Mouse (Mus musculus): Measurements from ENCODE around the gene Smarca5. TPM values are rescaled to one million over a fixed set of nuclear protein-coding genes. Genes with fewer than 3 reads are reported as not detected.
A peak's percentile ranks its signal among the peaks of the same experiment; 100 is the strongest.

Gene Smarca5
- polyA plus RNA-seq, 1 experiment from 2014 or later, result 31.4 TPM

GRCm38 (mm10) chr8:80710670-80711400 lies 28.5 kb downstream of the Smarca5 start:
- H3K27ac ChIP-seq (ENCODE audit: low read length), result no peak overlapping the region
- H3K4me3 ChIP-seq (ENCODE audit: low read depth, low read length), result no peak overlapping the region
- no peaks in the 10 kb centered on the region for H3K4me1 ChIP-seq (ENCODE audit: control insufficient read depth, low read depth, low read length)
- H3K36me3 ChIP-seq (ENCODE audit: control insufficient read depth, insufficient read depth), result peaks cover 48% of the 10 kb centered on the region
- no peaks in the 10 kb centered on the region for H3K27me3 ChIP-seq (ENCODE audit: control insufficient read depth, insufficient read depth, low read depth, low read length)
- H3K9me3 ChIP-seq (replicated peaks; ENCODE audit: control insufficient read depth, low read length), result no peaks in the 10 kb centered on the region
- WGBS (ENCODE audit: insufficient replicate concordance), result 73% methylated on average over 4 of the region's 4 CpGs
- no peak overlapping the region for H3K9ac ChIP-seq (ENCODE audit: low read depth, low read length)
- ATAC-seq (ENCODE audit: low read depth), result no peak
- H3K4me2 ChIP-seq (ENCODE audit: low read depth, low read length), result no peak overlapping the region

DNA sequence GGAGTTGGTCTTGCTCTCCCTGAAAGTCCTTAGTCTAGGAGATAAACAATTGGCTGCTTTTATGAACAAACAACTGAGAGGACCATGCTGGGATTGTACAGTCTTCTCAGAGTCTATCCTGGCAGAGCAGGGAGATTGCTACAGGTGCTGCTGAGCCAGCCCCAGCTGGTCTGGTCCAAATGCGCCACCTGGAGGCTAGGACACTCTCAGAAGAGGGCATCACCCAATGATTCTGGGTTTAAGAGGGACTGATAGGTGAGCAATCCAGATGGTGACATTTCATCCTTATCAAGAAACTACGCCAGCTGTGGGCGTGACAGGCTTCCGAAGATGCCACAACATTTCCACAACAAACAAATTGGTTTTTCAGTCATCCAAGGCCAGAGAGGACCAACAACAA lies 51.2 kb downstream of the Smarca5 start:
- peak overlapping the region; percentile 71 for H3K27ac ChIP-seq (ENCODE audit: low read length)

GRCm38 (mm10) chr8:80683756-80684335 lies 55.5 kb downstream of the Smarca5 start:
- Histone ChIP-seq H3K27me3 (ENCODE audit: control insufficient read depth, insufficient read depth, low read depth, low read length) (no peaks in the 10 kb centered on the region), H3K4me3 (ENCODE audit: low read depth, low read length) (no peak overlapping the region), H3K4me2 (ENCODE audit: low read depth, low read length) (no peak overlapping the region), H3K9me3 (replicated peaks; ENCODE audit: control insufficient read depth, low read length) (no peaks in the 10 kb centered on the region), H3K36me3 (ENCODE audit: control insufficient read depth, insufficient read depth) (no peaks in the 10 kb centered on the region), H3K4me1 (ENCODE audit: control insufficient read depth, low read depth, low read length) (peaks cover 27% of the 10 kb centered on the region), H3K27ac (ENCODE audit: low read length) (peak overlapping the region; percentile 47), H3K9ac (ENCODE audit: low read depth, low read length) (no peak overlapping the region)
- ATAC-seq (ENCODE audit: low read depth), result peak; percentile 80
- WGBS (ENCODE audit: insufficient replicate concordance), result 28% methylated on average over 5 of the region's 5 CpGs

More for the DNA sequence above, 51.2 kb downstream of the Smarca5 start:
- Histone ChIP-seq H3K27me3 (ENCODE audit: control insufficient read depth, insufficient read depth, low read depth, low read length) (no peaks in the 10 kb centered on the region), H3K4me3 (ENCODE audit: low read depth, low read length) (no peak overlapping the region), H3K4me2 (ENCODE audit: low read depth, low read length) (no peak overlapping the region), H3K9ac (ENCODE audit: low read depth, low read length) (no peak overlapping the region), H3K4me1 (ENCODE audit: control insufficient read depth, low read depth, low read length) (peaks cover 22% of the 10 kb centered on the region), H3K9me3 (replicated peaks; ENCODE audit: control insufficient read depth, low read length) (no peaks in the 10 kb centered on the region), H3K36me3 (ENCODE audit: control insufficient read depth, insufficient read depth) (no peaks in the 10 kb centered on the region)
- WGBS (ENCODE audit: insufficient replicate concordance), result 11% methylated on average over 4 of the region's 4 CpGs
- ATAC-seq (ENCODE audit: low read depth), result peak; percentile 90

DNA sequence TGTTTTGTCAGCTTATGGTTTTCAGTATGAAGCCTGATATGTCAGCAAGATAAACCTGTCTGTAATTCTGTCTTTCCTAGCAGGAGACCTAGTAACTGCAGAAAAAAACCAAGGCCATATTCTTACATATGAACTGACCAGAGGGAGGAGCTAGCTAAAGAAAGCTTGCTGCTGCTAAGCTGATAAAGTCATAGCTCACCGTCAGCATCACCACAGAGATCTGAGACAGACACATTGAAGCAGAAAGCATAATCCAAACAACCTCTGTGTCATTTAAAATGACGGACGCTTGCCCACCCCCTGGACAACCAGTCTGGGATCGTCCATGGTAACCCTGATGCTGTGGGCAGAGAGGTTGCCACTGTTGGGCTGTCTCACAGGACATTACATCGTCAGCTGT lies 56.7 kb downstream of the Smarca5 start:
- WGBS (ENCODE audit: insufficient replicate concordance), result 36% methylated on average over 5 of the region's 5 CpGs
- Histone ChIP-seq H3K4me1 (ENCODE audit: control insufficient read depth, low read depth, low read length) (peaks cover 23% of the 10 kb centered on the region), H3K9me3 (replicated peaks; ENCODE audit: control insufficient read depth, low read length) (no peaks in the 10 kb centered on the region), H3K9ac (ENCODE audit: low read depth, low read length) (no peak overlapping the region), H3K4me3 (ENCODE audit: low read depth, low read length) (no peak overlapping the region), H3K4me2 (ENCODE audit: low read depth, low read length) (0 out of 2 replicates have a peak overlapping the region, but pooled peaks have one; percentile 21), H3K27me3 (ENCODE audit: control insufficient read depth, insufficient read depth, low read depth, low read length) (no peaks in the 10 kb centered on the region), H3K27ac (ENCODE audit: low read length) (peak overlapping the region; percentile 49; the same call in 1 of the 2 replicates), H3K36me3 (ENCODE audit: control insufficient read depth, insufficient read depth) (no peaks in the 10 kb centered on the region)
- 0 out of 2 replicates have a peak, but pooled peaks have one; percentile 33 for ATAC-seq (ENCODE audit: low read depth)

DNA sequence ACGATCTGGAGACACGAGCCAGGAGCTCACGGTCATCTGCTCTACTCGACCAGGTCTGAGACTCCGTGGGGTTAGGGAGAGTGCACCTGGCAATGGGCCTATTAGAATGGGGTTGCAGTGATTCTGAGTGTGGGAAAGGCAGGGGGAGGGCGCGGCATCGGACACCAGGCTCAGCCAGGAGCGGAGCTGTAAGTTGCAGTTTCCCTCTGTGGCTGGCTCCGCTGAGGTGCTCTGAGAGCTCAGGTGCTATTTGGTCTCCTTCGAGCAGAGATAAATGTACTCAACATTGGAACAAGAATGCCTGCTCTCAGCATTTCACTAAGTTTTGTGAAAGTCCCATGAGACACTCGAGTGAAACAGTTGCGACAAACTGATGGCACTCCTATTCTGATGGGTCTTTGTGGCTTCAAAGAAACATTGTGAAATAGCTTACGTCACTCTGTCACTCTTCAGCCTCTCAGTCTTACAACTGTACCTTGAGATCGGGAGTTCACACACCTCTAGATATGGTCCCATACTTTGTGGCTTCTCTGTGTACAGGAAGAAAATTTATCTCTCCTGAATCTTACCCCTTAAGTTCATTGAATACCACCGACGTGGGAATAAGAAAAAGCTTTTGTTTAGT lies 69.9 kb downstream of the Smarca5 start:
- Histone ChIP-seq H3K4me1 (ENCODE audit: control insufficient read depth, low read depth, low read length) (no peaks in the 10 kb centered on the region), H3K4me2 (ENCODE audit: low read depth, low read length) (no peak overlapping the region), H3K36me3 (ENCODE audit: control insufficient read depth, insufficient read depth) (no peaks in the 10 kb centered on the region), H3K4me3 (ENCODE audit: low read depth, low read length) (no peak overlapping the region), H3K9me3 (replicated peaks; ENCODE audit: control insufficient read depth, low read length) (no peaks in the 10 kb centered on the region), H3K9ac (ENCODE audit: low read depth, low read length) (no peak overlapping the region), H3K27me3 (ENCODE audit: control insufficient read depth, insufficient read depth, low read depth, low read length) (no peaks in the 10 kb centered on the region), H3K27ac (ENCODE audit: low read length) (no peak overlapping the region)
- WGBS (ENCODE audit: insufficient replicate concordance), result 47% methylated on average over 17 of the region's 17 CpGs
- ATAC-seq (ENCODE audit: low read depth), result no peak

DNA sequence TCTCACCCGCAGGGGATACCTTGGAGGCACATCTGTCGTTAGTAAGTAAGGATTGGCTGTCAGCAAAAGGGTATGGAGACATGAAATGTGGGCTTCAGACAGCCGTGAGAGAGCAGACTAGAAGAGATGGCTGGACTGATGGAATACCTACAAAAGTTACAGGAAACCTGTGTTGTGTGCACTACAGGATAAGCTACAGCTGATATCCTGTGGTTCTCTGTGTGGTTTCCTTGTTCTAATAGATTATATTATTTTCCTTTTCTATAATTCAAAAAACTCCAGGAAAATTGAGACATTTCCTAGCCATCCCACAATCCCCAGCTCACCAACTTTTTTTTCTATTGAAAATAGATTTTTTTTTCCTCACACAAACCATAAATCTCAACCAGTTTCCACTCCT lies 75.8 kb downstream of the Smarca5 start:
- H3K9me3 ChIP-seq (replicated peaks; ENCODE audit: control insufficient read depth, low read length), result no peaks in the 10 kb centered on the region
- H3K27me3 ChIP-seq (ENCODE audit: control insufficient read depth, insufficient read depth, low read depth, low read length), result no peaks in the 10 kb centered on the region
- no peak for ATAC-seq (ENCODE audit: low read depth)
- H3K4me1 ChIP-seq (ENCODE audit: control insufficient read depth, low read depth, low read length), result peaks cover 6% of the 10 kb centered on the region; the same call in 1 of the 2 replicates
- 15% methylated on average over 3 of the region's 3 CpGs for WGBS (ENCODE audit: insufficient replicate concordance)
- no peak overlapping the region for H3K4me2 ChIP-seq (ENCODE audit: low read depth, low read length)
- H3K36me3 ChIP-seq (ENCODE audit: control insufficient read depth, insufficient read depth), result no peaks in the 10 kb centered on the region
- H3K4me3 ChIP-seq (ENCODE audit: low read depth, low read length), result no peak overlapping the region
- no peak overlapping the region for H3K9ac ChIP-seq (ENCODE audit: low read depth, low read length)
- no peak overlapping the region for H3K27ac ChIP-seq (ENCODE audit: low read length)

- Histone ChIP-seq H3K9ac (ENCODE audit: low read depth, low read length) (no peak overlapping the region), H3K4me2 (ENCODE audit: low read depth, low read length) (no peak overlapping the region), H3K4me3 (ENCODE audit: low read depth, low read length) (no peak overlapping the region), H3K36me3 (ENCODE audit: control insufficient read depth, insufficient read depth) (no peaks in the 10 kb centered on the region), H3K27ac (ENCODE audit: low read length) (peak overlapping the region; percentile 49), H3K4me1 (ENCODE audit: control insufficient read depth, low read depth, low read length) (peaks cover 10% of the 10 kb centered on the region; the same call in 1 of the 2 replicates), H3K27me3 (ENCODE audit: control insufficient read depth, insufficient read depth, low read depth, low read length) (no peaks in the 10 kb centered on the region), H3K9me3 (replicated peaks; ENCODE audit: control insufficient read depth, low read length) (no peaks in the 10 kb centered on the region)
- ATAC-seq (ENCODE audit: low read depth), result peak; percentile 90
- whole genome bisulfite sequencing (ENCODE audit: insufficient replicate concordance), result 13% methylated on average over 4 of the region's 4 CpGs
Observed at GRCm38 (mm10) chr8:80661055-80661454, 78.2 kb downstream of the Smarca5 start.

- Histone ChIP-seq H3K27ac (ENCODE audit: low read length) (no peak overlapping the region), H3K36me3 (ENCODE audit: control insufficient read depth, insufficient read depth) (no peaks in the 10 kb centered on the region), H3K9ac (ENCODE audit: low read depth, low read length) (no peak overlapping the region), H3K4me1 (ENCODE audit: control insufficient read depth, low read depth, low read length) (peaks cover 10% of the 10 kb centered on the region; the same call in 1 of the 2 replicates), H3K9me3 (replicated peaks; ENCODE audit: control insufficient read depth, low read length) (no peaks in the 10 kb centered on the region), H3K4me3 (ENCODE audit: low read depth, low read length) (no peak overlapping the region), H3K27me3 (ENCODE audit: control insufficient read depth, insufficient read depth, low read depth, low read length) (no peaks in the 10 kb centered on the region), H3K4me2 (ENCODE audit: low read depth, low read length) (no peak overlapping the region)
- ATAC-seq (ENCODE audit: low read depth), result no peak
- WGBS (ENCODE audit: insufficient replicate concordance), result 10% methylated on average over 4 of the region's 4 CpGs
Observed at GRCm38 (mm10) chr8:80657639-80658038, 81.7 kb downstream of the Smarca5 start.

Data from liver, embryonic 16.5 days (tissue).